Mouse (Mus musculus) small intestine, adult 2 months (tissue): ENCODE data around the gene Samd14. TPM values are rescaled to one million over a fixed set of nuclear protein-coding genes. Genes with fewer than 3 reads are reported as not detected.

Experiments used
- H3K27ac ChIP-seq: fragments of 200-500 bp; 2 replicates; pipeline ENCODE4 v1.5.1; 2012; ENCODE audit warnings: low read depth, low read length, control low read depth, inconsistent platforms; ENCODE audit not compliant: insufficient read depth
- H3K27me3 ChIP-seq: fragments of 200-500 bp; 2 replicates; pipeline ENCODE4 v1.6.1; 2012; ENCODE audit warnings: mild to moderate bottlenecking, moderate library complexity, low read length, inconsistent platforms; ENCODE audit not compliant: control insufficient read depth, insufficient read depth
- H3K36me3 ChIP-seq: fragments of 200-500 bp; 2 replicates; pipeline ENCODE4 v1.6.1; 2012; ENCODE audit warnings: mild to moderate bottlenecking, low read length, control low read depth, inconsistent platforms; ENCODE audit not compliant: control insufficient read depth, insufficient read depth
- H3K4me1 ChIP-seq: fragments of 200-500 bp; 2 replicates; pipeline ENCODE4 v1.6.1; 2012; ENCODE audit warnings: low read length, inconsistent platforms, mixed read lengths; ENCODE audit not compliant: control insufficient read depth, insufficient read depth, insufficient read length
- H3K4me3 ChIP-seq: fragments of 200-500 bp; 2 replicates; pipeline ENCODE4 v1.5.1; 2012; ENCODE audit warnings: low read depth, mild to moderate bottlenecking, control low read depth, inconsistent platforms, low read length, moderate library complexity
- CTCF ChIP-seq: fragments of 200-500 bp; IDR thresholded peaks from 2 replicates; pipeline ENCODE4 v1.5.1; 2012; ENCODE audit warnings: low read depth, mild to moderate bottlenecking, control low read depth, inconsistent platforms, low read length, moderate library complexity, mixed read lengths; ENCODE audit not compliant: insufficient replicate concordance, insufficient read length; ENCODE audit errors: extremely low read depth
- POLR2A ChIP-seq: fragments of 200-500 bp; IDR thresholded peaks from 2 replicates; pipeline ENCODE4 v1.6.1; 2012; ENCODE audit warnings: low read depth, mild to moderate bottlenecking, control low read depth, inconsistent platforms, low read length, moderate library complexity
- WGBS: fragments of 180-500 bp; shearing (Covaris S2); methylation state at CpG from one replicate; pipeline ENCODE4 v1.1.7; 2018; 5-methylcytosine and 5-hydroxymethylcytosine counted together
- polyA plus RNA-seq: library from polyadenylated mRNA; depleted of rRNA; stranded (reverse); fragments of >200 nt; gene quantifications from 2 replicates; pipeline ENCODE4 v1.2.3, GENCODE M21; 2012

The Samd14 gene
- polyA plus RNA-seq, 1 experiment = 7.2 TPM

GRCm38 (mm10) chr11:94985140-94985539 is 24.5 kb upstream of the Samd14 start:
- TF ChIP-seq CTCF (no peak), POLR2A (no peak)
- Histone ChIP-seq H3K27me3 (no peaks in the 10 kb centered on the region), H3K4me1 (peaks cover 10% of the 10 kb centered on the region; the same call in 1 of the 2 replicates), H3K4me3 (no peak overlapping the region), H3K27ac (no peak overlapping the region), H3K36me3 (no peaks in the 10 kb centered on the region)
- 29% methylated on average over 1 of the region's 1 CpGs for WGBS

GRCm38 (mm10) chr11:94985822-94986221 is 23.9 kb upstream of the Samd14 start:
- 71% methylated on average over 5 of the region's 5 CpGs for WGBS

GRCm38 (mm10) chr11:94986435-94986834 is 23.2 kb upstream of the Samd14 start:
- WGBS = 30% methylated on average over 2 of the region's 2 CpGs
- Histone ChIP-seq H3K27me3 (no peaks in the 10 kb centered on the region), H3K27ac (no peak overlapping the region), H3K4me3 (no peak overlapping the region), H3K36me3 (no peaks in the 10 kb centered on the region), H3K4me1 (peaks cover 11% of the 10 kb centered on the region; the same call in 1 of the 2 replicates)
- TF ChIP-seq POLR2A (no peak), CTCF (no peak)

More at GRCm38 (mm10) chr11:94985822-94986221, 23.9 kb upstream of the Samd14 start:
- Histone ChIP-seq H3K27me3 (no peaks in the 10 kb centered on the region), H3K27ac (no peak overlapping the region), H3K36me3 (no peaks in the 10 kb centered on the region), H3K4me3 (no peak overlapping the region), H3K4me1 (peaks cover 11% of the 10 kb centered on the region; the same call in 1 of the 2 replicates)
- TF ChIP-seq POLR2A (no peak), CTCF (no peak)

- Histone ChIP-seq H3K27ac (no peak overlapping the region), H3K4me3 (no peak overlapping the region), H3K4me1 (peaks cover 11% of the 10 kb centered on the region; the same call in 1 of the 2 replicates), H3K36me3 (no peaks in the 10 kb centered on the region), H3K27me3 (no peaks in the 10 kb centered on the region)
- TF ChIP-seq CTCF = no peak
- 34% methylated on average over 6 of the region's 6 CpGs for WGBS
Observed at GRCm38 (mm10) chr11:94987341-94987740, 22.3 kb upstream of the Samd14 start.

- H3K4me3 ChIP-seq = no peak overlapping the region
- 52% methylated on average over 8 of the region's 8 CpGs for WGBS
- TF ChIP-seq CTCF (no peak), POLR2A (no peak)
- no peaks in the 10 kb centered on the region for H3K36me3 ChIP-seq
- H3K4me1 ChIP-seq = peaks cover 11% of the 10 kb centered on the region; the same call in 1 of the 2 replicates
- H3K27me3 ChIP-seq = no peaks in the 10 kb centered on the region
- no peak overlapping the region for H3K27ac ChIP-seq
Observed at GRCm38 (mm10) chr11:94987851-94988250, 21.8 kb upstream of the Samd14 start.

GRCm38 (mm10) chr11:94988780-94989561 is 20.7 kb upstream of the Samd14 start:
- Histone ChIP-seq H3K27me3 (no peaks in the 10 kb centered on the region), H3K4me1 (peaks cover 18% of the 10 kb centered on the region; the same call in 1 of the 2 replicates), H3K36me3 (no peaks in the 10 kb centered on the region), H3K4me3 (peak overlapping the region; percentile 70), H3K27ac (peak overlapping the region; percentile 72)
- TF ChIP-seq CTCF = no peak
- TF ChIP-seq POLR2A = no peak
- WGBS = 37% methylated on average over 10 of the region's 10 CpGs

GRCm38 (mm10) chr11:94989562-94990017 is 20.1 kb upstream of the Samd14 start:
- peak overlapping the region; percentile 70 for H3K4me3 ChIP-seq
- WGBS = under 1% methylated on average over 12 of the region's 12 CpGs
- no peaks in the 10 kb centered on the region for H3K27me3 ChIP-seq
- no peaks in the 10 kb centered on the region for H3K36me3 ChIP-seq
- H3K27ac ChIP-seq = peak overlapping the region; percentile 72
- TF ChIP-seq POLR2A (peak; percentile 46; the same call in 1 of the 2 replicates), CTCF (no peak)
- peaks cover 25% of the 10 kb centered on the region; the same call in 1 of the 2 replicates for H3K4me1 ChIP-seq
